Mouse (Mus musculus) erythroblast, embryonic 14.5 days (primary cell): ENCODE data around the gene Hoxb3.

ENCODE experiments used
- GATA1 ChIP-seq: IDR thresholded peaks from 2 replicates; pipeline ENCODE4 v1.6.1; 2012; ENCODE audit warnings: low read length, inconsistent platforms, mixed read lengths
- TAL1 ChIP-seq: IDR thresholded peaks from 3 replicates; pipeline ENCODE4 v1.6.1; 2012; ENCODE audit warnings: low read length, inconsistent platforms, mixed read lengths

- TF ChIP-seq GATA1 (no peak), TAL1 (no peak)
Measured at GRCm38 (mm10) chr11:96368686-96369085, 45.6 kb downstream of the Hoxb3 start.
